Mouse (Mus musculus) C2C12 (cell line): ENCODE measurements around the gene Sympk.
"Not testable (repeated sequence)": the region's sequence is repeated elsewhere in the genome, so short reads cannot be mapped to it uniquely, and the experiment has no call there.

ENCODE experiments used
- CEBPB ChIP-seq: IDR thresholded peaks from one replicate; pipeline ENCODE4 v1.6.1; 2011; ENCODE audit warnings: low read depth, mild to moderate bottlenecking, control low read depth, moderate library complexity
- CTCF ChIP-seq: IDR thresholded peaks from one replicate; pipeline ENCODE4 v1.5.1; 2011; ENCODE audit not compliant: control insufficient read depth, insufficient read depth, insufficient read length
- FOSL1 ChIP-seq: IDR thresholded peaks from one replicate; pipeline ENCODE4 v1.8.0; 2011; ENCODE audit warnings: mild to moderate bottlenecking, low read length; ENCODE audit not compliant: poor library complexity, insufficient read depth, severe bottlenecking
- MAX ChIP-seq: IDR thresholded peaks from one replicate; pipeline ENCODE4 v1.6.1; 2011; ENCODE audit warnings: mild to moderate bottlenecking, control low read depth
- MYOG ChIP-seq: IDR thresholded peaks from one replicate; pipeline ENCODE4 v1.6.1; 2011; ENCODE audit not compliant: control insufficient read depth, insufficient read length; ENCODE audit errors: extremely low read depth

GRCm38 (mm10) chr7:19071024-19071423 is 46.8 kb downstream of the Sympk start:
- not testable (repeated sequence) for TF ChIP-seq CTCF, MAX, CEBPB, MYOG, FOSL1
